Mouse (Mus musculus): ENCODE measurements around the gene Slx4ip. TPM values are rescaled to one million over a fixed set of nuclear protein-coding genes. Genes with fewer than 3 reads are reported as not detected.

The Slx4ip gene
- polyA plus RNA-seq, 1 experiment from 2014 or later, result 9.4 TPM

- Histone ChIP-seq H3K4me2 (ENCODE audit: low read length) (peak overlapping the region; percentile 98), H3K4me1 (ENCODE audit: control insufficient read depth, insufficient read depth, low read length) (peaks cover 34% of the 10 kb centered on the region), H3K36me3 (ENCODE audit: control insufficient read depth, insufficient read depth, low read length) (no peaks in the 10 kb centered on the region), H3K9me3 (replicated peaks; ENCODE audit: control insufficient read depth, low read length) (no peaks in the 10 kb centered on the region), H3K27ac (ENCODE audit: low read depth, low read length) (no peak overlapping the region), H3K9ac (ENCODE audit: low read length) (peak overlapping the region; percentile 75), H3K27me3 (replicated peaks; ENCODE audit: control insufficient read depth, insufficient read depth, low read length) (0 out of 2 replicates have a peak, but pooled peaks cover 9% of the 10 kb centered on the region), H3K4me3 (ENCODE audit: low read depth, low read length) (peak overlapping the region; percentile 58)
- DNase-seq (ENCODE audit: low spot score) (peak; percentile 36), ATAC-seq (no peak)
- under 1% methylated on average over 12 of the region's 12 CpGs for WGBS
Measured at GRCm38 (mm10) chr2:137113288-137114061, 222.5 kb downstream of the Slx4ip start.

DNA sequence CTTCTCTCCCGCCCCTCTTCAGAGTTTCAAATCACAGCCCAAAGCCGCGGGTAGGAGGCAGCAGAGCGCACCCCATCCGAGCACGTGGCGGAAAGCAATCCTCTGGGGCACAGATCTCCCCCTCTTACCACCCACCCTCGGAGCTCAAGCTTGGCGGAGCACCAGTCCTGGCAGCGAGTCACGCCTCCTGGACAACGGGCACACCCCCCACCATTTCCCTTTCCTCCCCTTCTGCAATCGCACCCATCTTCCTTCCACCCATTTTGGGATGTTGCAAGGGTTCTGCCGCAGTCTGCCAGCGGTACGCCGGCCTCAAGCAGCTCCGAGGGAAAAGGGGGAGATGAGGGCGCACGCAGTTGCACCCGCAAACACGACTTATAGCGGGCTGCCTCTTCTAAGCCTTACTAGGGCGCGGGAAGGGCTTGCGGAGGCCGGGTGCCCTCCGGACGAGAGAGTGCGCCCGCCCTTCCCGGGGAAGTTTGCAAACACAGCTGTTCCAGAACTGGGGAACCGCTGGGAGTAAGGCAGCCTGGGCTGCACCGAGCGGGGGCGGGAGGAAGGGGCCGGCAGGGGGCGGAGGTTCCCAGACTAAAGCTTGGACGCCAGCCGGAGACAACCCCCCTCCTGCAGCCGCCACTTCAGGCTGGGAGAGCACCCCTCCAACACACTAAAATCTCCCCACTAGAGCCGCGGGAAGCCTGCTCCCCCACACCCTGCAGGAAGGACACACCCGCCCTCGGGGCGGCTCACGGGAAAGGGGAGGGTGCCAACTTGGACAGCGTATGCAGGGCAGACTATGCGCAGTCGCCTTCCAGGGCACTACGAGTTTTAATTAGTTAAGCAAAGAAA is 223.5 kb downstream of the Slx4ip start:
- no peaks in the 10 kb centered on the region for H3K36me3 ChIP-seq (ENCODE audit: control insufficient read depth, insufficient read depth, low read length)
- peak; percentile 53 for ATAC-seq
- WGBS, result 0% methylated on average over 46 of the region's 51 CpGs
- peak overlapping the region; percentile 75 for H3K9ac ChIP-seq (ENCODE audit: low read length)
- H3K4me1 ChIP-seq (ENCODE audit: control insufficient read depth, insufficient read depth, low read length), result peaks cover 29% of the 10 kb centered on the region
- H3K9me3 ChIP-seq (replicated peaks; ENCODE audit: control insufficient read depth, low read length), result no peaks in the 10 kb centered on the region
- H3K27me3 ChIP-seq (replicated peaks; ENCODE audit: control insufficient read depth, insufficient read depth, low read length), result 0 out of 2 replicates have a peak, but pooled peaks cover 9% of the 10 kb centered on the region
- peak overlapping the region; percentile 58 for H3K4me3 ChIP-seq (ENCODE audit: low read depth, low read length)
- peak overlapping the region; percentile 98 for H3K4me2 ChIP-seq (ENCODE audit: low read length)
- H3K27ac ChIP-seq (ENCODE audit: low read depth, low read length), result peak overlapping the region; percentile 27; the same call in 1 of the 2 replicates
- DNase-seq (ENCODE audit: low spot score), result peak; percentile 86

DNA sequence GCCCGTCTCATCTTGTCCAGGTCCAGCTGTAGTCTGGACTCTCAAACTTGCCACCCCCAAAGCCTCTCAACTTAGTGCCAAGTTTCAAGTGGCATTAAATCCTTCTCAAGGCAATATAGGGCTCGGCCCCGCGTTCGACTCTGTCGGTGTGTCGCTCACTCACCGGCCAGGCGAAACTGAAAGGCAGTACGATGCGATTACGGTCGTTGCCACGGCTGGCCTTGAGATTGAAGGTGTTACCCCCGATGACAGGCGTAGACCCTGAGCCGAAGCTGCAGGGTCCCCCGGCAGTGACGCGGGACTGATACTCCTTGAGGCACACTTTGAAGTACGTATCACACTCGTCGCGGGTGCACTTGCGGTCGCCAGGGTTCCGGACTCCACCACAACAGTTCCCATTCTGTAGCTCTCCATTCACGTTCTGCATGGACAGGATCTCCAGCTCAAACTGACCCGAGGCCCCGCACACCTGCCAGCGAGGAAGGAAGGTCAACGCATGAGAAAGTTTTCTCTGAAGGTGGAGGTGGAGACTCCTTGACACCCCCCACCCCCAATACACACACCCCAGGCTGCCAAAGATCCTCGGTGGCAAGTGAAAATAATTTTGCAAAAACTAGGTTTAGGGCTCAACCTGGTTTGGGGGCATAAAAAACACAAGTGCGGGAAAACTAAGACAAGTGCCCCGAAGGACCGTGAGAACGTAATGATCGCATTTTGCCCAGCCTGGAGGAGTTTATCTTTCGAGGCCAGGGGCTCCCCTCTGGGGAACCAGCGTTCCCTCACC is 224.4 kb downstream of the Slx4ip start:
- Histone ChIP-seq H3K4me3 (ENCODE audit: low read depth, low read length) (peak overlapping the region; percentile 58), H3K9ac (ENCODE audit: low read length) (peak overlapping the region; percentile 75), H3K36me3 (ENCODE audit: control insufficient read depth, insufficient read depth, low read length) (no peaks in the 10 kb centered on the region), H3K27ac (ENCODE audit: low read depth, low read length) (peak overlapping the region; percentile 46; the same call in 1 of the 2 replicates), H3K4me1 (ENCODE audit: control insufficient read depth, insufficient read depth, low read length) (peaks cover 20% of the 10 kb centered on the region), H3K4me2 (ENCODE audit: low read length) (peak overlapping the region; percentile 98), H3K27me3 (replicated peaks; ENCODE audit: control insufficient read depth, insufficient read depth, low read length) (0 out of 2 replicates have a peak, but pooled peaks cover 9% of the 10 kb centered on the region), H3K9me3 (replicated peaks; ENCODE audit: control insufficient read depth, low read length) (no peaks in the 10 kb centered on the region)
- WGBS, result 0% methylated on average over 40 of the region's 40 CpGs
- ATAC-seq, result no peak
- DNase-seq (ENCODE audit: low spot score), result peak; percentile 26

GRCm38 (mm10) chr2:137116025-137116674 is 225.1 kb downstream of the Slx4ip start, which contains the start of gene Jag1:
TSS of gene Jag1 (minus strand) at chr2:137116644.
- Histone ChIP-seq H3K27me3 (replicated peaks; ENCODE audit: control insufficient read depth, insufficient read depth, low read length) (0 out of 2 replicates have a peak, but pooled peaks cover 9% of the 10 kb centered on the region), H3K9me3 (replicated peaks; ENCODE audit: control insufficient read depth, low read length) (no peaks in the 10 kb centered on the region), H3K9ac (ENCODE audit: low read length) (peak within 1 kb of the TSS; percentile 75), H3K4me2 (ENCODE audit: low read length) (peak within 1 kb of the TSS; percentile 98), H3K27ac (ENCODE audit: low read depth, low read length) (peak within 1 kb of the TSS; percentile 84), H3K4me3 (ENCODE audit: low read depth, low read length) (peak within 1 kb of the TSS; percentile 58), H3K4me1 (ENCODE audit: control insufficient read depth, insufficient read depth, low read length) (peaks cover 14% of the 10 kb centered on the region; the same call in 1 of the 2 replicates), H3K36me3 (ENCODE audit: control insufficient read depth, insufficient read depth, low read length) (no peaks in the 10 kb centered on the region)
- ATAC-seq, result peak; percentile 33
- WGBS, result under 1% methylated on average over 59 of the region's 59 CpGs
- peak; percentile 83 for DNase-seq (ENCODE audit: low spot score)

DNA sequence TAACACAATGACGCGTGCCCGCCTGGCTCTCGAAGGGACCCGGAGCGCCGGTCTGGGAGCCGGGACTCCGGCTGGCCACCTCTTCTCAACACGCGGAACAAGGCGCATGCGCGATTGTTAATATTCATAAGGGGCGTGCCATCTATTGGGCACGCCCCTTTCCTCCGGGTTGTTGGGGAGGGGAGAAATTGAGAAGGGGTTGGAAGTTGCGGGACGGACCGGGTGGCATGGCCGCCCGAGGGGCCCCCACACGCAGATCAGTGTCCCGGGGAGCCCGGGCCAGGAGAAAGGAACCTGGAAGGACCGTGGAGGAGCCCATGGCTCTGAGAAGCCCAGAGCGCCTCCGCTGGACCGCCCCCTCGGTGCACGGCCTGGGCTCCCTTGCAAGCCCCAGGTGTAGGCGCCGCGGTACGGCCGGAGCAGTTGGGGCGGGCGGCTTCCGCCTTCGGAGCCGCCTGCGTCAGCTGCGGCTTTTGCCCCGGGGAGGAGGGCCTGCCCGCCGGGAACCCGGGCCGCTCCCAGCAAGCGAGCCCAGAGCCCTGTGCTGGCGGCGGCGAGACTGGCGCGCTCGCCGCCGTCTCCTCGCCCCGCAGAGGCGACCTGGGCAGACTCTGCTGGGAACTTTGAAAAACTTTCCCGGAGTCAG is 225.8 kb downstream of the Slx4ip start:
- ATAC-seq, result peak; percentile 73
- H3K4me1 ChIP-seq (ENCODE audit: control insufficient read depth, insufficient read depth, low read length), result peaks cover 14% of the 10 kb centered on the region; the same call in 1 of the 2 replicates
- H3K4me2 ChIP-seq (ENCODE audit: low read length), result peak overlapping the region; percentile 98
- under 1% methylated on average over 57 of the region's 61 CpGs for WGBS
- peak overlapping the region; percentile 75 for H3K9ac ChIP-seq (ENCODE audit: low read length)
- H3K36me3 ChIP-seq (ENCODE audit: control insufficient read depth, insufficient read depth, low read length), result no peaks in the 10 kb centered on the region
- peak overlapping the region; percentile 84 for H3K27ac ChIP-seq (ENCODE audit: low read depth, low read length)
- 0 out of 2 replicates have a peak, but pooled peaks cover 9% of the 10 kb centered on the region for H3K27me3 ChIP-seq (replicated peaks; ENCODE audit: control insufficient read depth, insufficient read depth, low read length)
- no peaks in the 10 kb centered on the region for H3K9me3 ChIP-seq (replicated peaks; ENCODE audit: control insufficient read depth, low read length)
- DNase-seq (ENCODE audit: low spot score), result peak; percentile 97
- H3K4me3 ChIP-seq (ENCODE audit: low read depth, low read length), result peak overlapping the region; percentile 58

GRCm38 (mm10) chr2:137117321-137117690 is 226.3 kb downstream of the Slx4ip start:
- peak overlapping the region; percentile 84 for H3K27ac ChIP-seq (ENCODE audit: low read depth, low read length)

More at GRCm38 (mm10) chr2:137117321-137117690, 226.3 kb downstream of the Slx4ip start:
- ATAC-seq (peak; percentile 57), DNase-seq (ENCODE audit: low spot score) (peak; percentile 82)
- Histone ChIP-seq H3K9me3 (replicated peaks; ENCODE audit: control insufficient read depth, low read length) (no peaks in the 10 kb centered on the region), H3K27me3 (replicated peaks; ENCODE audit: control insufficient read depth, insufficient read depth, low read length) (0 out of 2 replicates have a peak, but pooled peaks cover 9% of the 10 kb centered on the region), H3K9ac (ENCODE audit: low read length) (peak overlapping the region; percentile 75), H3K4me2 (ENCODE audit: low read length) (peak overlapping the region; percentile 98), H3K4me1 (ENCODE audit: control insufficient read depth, insufficient read depth, low read length) (peaks cover 14% of the 10 kb centered on the region; the same call in 1 of the 2 replicates), H3K36me3 (ENCODE audit: control insufficient read depth, insufficient read depth, low read length) (no peaks in the 10 kb centered on the region), H3K4me3 (ENCODE audit: low read depth, low read length) (peak overlapping the region; percentile 58)
- under 1% methylated on average over 33 of the region's 33 CpGs for WGBS

All from forebrain, embryonic 14.5 days (tissue).